Mouse (Mus musculus) hindbrain, embryonic 14.5 days (tissue): ENCODE data around the gene Prdx5. TPM values are rescaled to one million over a fixed set of nuclear protein-coding genes. Genes with fewer than 3 reads are reported as not detected.

Source experiments
- ATAC-seq: fragments of 200-750 bp; cut with Nextera tagmentation; 2 replicates; pipeline ENCODE4 v1.8.0; 2017; ENCODE audit warnings: moderate number of reproducible peaks, mild to moderate bottlenecking, moderate TSS enrichment, moderate library complexity; ENCODE audit not compliant: low FRiP score
- DNase-seq: peaks from one replicate; pipeline ENCODE4 v3.0.0-alpha.2; 2015; ENCODE audit warnings: low spot score
- H3K27ac ChIP-seq: fragments of 300-500 bp; sonication (generic); 2 replicates; pipeline ENCODE4 v1.5.1; 2014; ENCODE audit warnings: mild to moderate bottlenecking, moderate library complexity
- H3K27me3 ChIP-seq: fragments of 300-500 bp; sonication (generic); 2 replicates; pipeline ENCODE4 v1.6.1; 2014; ENCODE audit warnings: mild to moderate bottlenecking, low read length, mixed read lengths; ENCODE audit not compliant: control insufficient read depth, insufficient read depth
- H3K36me3 ChIP-seq: fragments of 300-500 bp; sonication (generic); replicated peaks from 2 replicates; pipeline ENCODE4 v1.6.1; 2014; ENCODE audit not compliant: control insufficient read depth, insufficient read depth
- H3K4me1 ChIP-seq: fragments of 300-500 bp; sonication (generic); replicated peaks from 2 replicates; pipeline ENCODE4 v1.6.1; 2014; ENCODE audit warnings: antibody characterized with exemption, low read length, mixed read lengths; ENCODE audit not compliant: control insufficient read depth, insufficient read depth
- H3K4me2 ChIP-seq: fragments of 300-500 bp; sonication (generic); replicated peaks from 2 replicates; pipeline ENCODE4 v1.6.1; 2014; ENCODE audit warnings: mild to moderate bottlenecking, moderate library complexity
- H3K4me3 ChIP-seq: fragments of 300-500 bp; sonication (generic); replicated peaks from 2 replicates; pipeline ENCODE4 v1.5.1; 2014; ENCODE audit warnings: mild to moderate bottlenecking, low read length
- H3K9ac ChIP-seq: fragments of 300-500 bp; sonication (generic); 2 replicates; pipeline ENCODE4 v1.6.1; 2014
- H3K9me3 ChIP-seq: fragments of 300-500 bp; sonication (generic); 2 replicates; pipeline ENCODE4 v1.6.1; 2016; ENCODE audit warnings: low read length; ENCODE audit not compliant: control insufficient read depth
- WGBS: fragments of 180-500 bp; shearing (Covaris S2); extraction: QIAGEN DNeasy Blood & Tissue Kit; methylation state at CpG from one replicate; pipeline ENCODE4 v1.1.7; 2014; 5-methylcytosine and 5-hydroxymethylcytosine counted together
- polyA plus RNA-seq: library from polyadenylated mRNA; unstranded; fragments of >200 nt; fragmentation: Nextera tagmentation; extraction: Ambion mirVana; gene quantifications from 2 replicates; pipeline ENCODE4 v1.2.1, GENCODE M21; 2014

The Prdx5 gene
- 291 and 300 TPM in 2 replicates for polyA plus RNA-seq

DNA sequence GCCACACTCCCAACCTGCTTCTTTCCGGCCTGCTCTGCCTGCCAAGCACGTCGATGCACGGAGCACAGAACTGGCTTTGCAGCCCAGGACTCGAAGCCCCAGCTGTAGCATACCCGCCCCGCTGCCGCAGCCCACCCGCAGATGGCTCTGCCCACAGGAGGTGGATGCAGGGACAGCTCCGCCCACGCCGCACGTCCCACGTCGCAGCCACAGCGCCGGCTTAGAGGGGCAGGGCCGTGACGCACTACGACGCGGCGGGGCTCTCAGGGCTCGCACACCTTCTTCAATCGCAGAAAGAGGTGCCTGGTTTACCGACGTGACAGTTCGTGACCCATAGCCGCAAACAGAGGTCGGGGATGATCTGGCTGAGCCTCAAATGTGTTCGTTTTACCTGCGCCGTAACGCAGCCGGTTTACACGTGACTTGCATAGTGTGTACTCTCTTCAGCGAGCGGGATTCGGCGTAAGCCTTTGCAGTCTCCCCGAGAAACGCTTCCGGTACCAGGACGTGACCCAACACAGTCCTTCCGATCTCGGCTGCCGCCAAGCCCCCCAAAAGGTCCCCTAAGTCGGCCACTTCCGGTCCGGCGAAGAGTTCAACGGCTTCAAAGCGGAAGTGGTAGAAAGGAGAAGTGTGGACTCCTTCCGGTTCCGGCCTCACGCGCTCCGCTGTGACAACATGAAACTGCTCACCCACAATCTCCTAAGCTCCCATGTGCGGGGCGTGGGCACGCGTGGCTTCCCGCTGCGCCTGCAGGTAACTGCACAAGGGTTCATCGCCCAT, at the start of gene Prdx5, which contains the start of gene Trmt112:
Gene Prdx5, minus strand, starts transcription at position 600 of the 783 bp plus-strand sequence.
Gene Trmt112, plus strand, starts transcription at position 192 of the 783 bp plus-strand sequence.
- no peaks in the 10 kb centered on the region for H3K9me3 ChIP-seq
- H3K4me2 ChIP-seq = peak within 1 kb of the TSS; percentile 94
- peak within 1 kb of the TSS; percentile 83 for H3K9ac ChIP-seq
- WGBS = under 1% methylated on average over 65 of the region's 65 CpGs
- peaks cover 27% of the 10 kb centered on the region for H3K4me1 ChIP-seq
- ATAC-seq (peak; percentile 92), DNase-seq (peak; percentile 94)
- peaks cover 61% of the 10 kb centered on the region for H3K36me3 ChIP-seq
- H3K27me3 ChIP-seq = no peaks in the 10 kb centered on the region
- peak within 1 kb of the TSS; percentile 71 for H3K4me3 ChIP-seq
- H3K27ac ChIP-seq = peak within 1 kb of the TSS; percentile 97

DNA sequence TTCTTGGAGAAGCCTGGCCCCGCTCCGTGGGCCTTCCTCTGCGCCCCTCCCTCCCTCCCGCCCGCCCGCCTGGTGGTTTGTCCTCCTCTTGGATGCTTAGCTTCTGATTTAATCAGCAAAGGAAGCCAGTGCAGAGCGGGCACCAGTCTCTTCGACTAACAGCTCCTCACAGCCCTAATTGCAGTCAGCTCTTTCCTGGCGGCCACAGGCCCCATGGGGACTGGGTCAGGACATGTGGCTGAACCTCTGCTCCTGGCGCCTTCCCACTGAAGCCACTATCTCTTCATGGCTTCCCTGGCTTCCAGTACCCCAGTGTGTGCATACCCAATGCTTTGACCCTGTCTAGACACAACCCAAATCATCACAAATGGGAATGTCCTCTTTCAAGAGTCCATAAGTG, 46.6 kb upstream of the Prdx5 start:
- DNase-seq (no peak), ATAC-seq (no peak)
- Histone ChIP-seq H3K4me1 (peaks cover 9% of the 10 kb centered on the region), H3K27me3 (no peaks in the 10 kb centered on the region), H3K4me3 (no peak overlapping the region), H3K27ac (no peak overlapping the region), H3K4me2 (no peak overlapping the region), H3K36me3 (peaks cover 19% of the 10 kb centered on the region; the same call in 1 of the 2 replicates), H3K9me3 (no peaks in the 10 kb centered on the region), H3K9ac (no peak overlapping the region)
- 83% methylated on average over 10 of the region's 10 CpGs for WGBS

DNA sequence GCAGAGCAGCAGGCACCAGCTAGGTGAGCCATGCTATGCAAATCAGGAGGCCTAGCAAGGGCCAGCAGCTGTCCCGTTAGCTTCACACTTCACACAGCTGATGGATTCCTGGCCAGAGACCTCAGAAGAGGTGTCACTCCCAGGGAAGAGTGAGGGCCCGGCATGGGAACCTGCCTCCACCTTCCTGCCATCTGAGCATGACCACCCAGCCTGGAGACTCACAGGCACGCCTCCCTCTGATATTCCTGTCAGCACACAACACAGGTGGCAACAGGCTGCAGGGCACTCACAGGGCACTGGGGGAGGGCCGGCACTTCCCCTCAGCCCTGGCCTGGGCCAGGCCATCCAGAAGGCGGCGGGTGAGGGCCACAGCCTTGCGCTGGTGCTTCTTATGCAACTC, 45.5 kb upstream of the Prdx5 start:
- no peak overlapping the region for H3K9ac ChIP-seq
- H3K36me3 ChIP-seq = peaks cover 19% of the 10 kb centered on the region; the same call in 1 of the 2 replicates
- WGBS = 90% methylated on average over 7 of the region's 7 CpGs
- no peak for DNase-seq
- peaks cover 9% of the 10 kb centered on the region for H3K4me1 ChIP-seq
- no peak overlapping the region for H3K27ac ChIP-seq
- H3K9me3 ChIP-seq = no peaks in the 10 kb centered on the region
- no peak overlapping the region for H3K4me3 ChIP-seq
- H3K4me2 ChIP-seq = no peak overlapping the region
- ATAC-seq = no peak
- no peaks in the 10 kb centered on the region for H3K27me3 ChIP-seq

DNA sequence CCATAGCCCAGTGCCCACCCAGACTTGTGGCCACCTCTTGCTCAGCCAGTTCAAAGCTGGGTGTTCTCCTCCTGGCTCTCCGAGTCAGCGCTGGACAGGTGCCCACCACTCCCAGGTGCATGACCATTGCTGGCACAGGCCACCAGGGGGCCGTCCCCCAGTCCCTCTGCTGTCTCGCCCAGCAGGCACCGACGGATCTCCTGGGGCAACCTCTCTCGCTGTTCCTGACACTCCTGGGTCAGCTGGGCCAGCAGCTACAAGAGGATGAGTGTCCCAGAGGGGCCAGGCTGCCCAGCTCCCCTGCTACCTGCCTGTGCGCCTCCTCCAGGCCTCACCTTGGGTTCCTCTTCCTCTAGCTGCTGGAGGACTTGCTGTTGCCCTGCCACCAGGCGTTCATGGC, 44.1 kb upstream of the Prdx5 start:
- no peak overlapping the region for H3K9ac ChIP-seq
- H3K4me2 ChIP-seq = no peak overlapping the region
- ATAC-seq (no peak), DNase-seq (no peak)
- H3K27ac ChIP-seq = no peak overlapping the region
- no peaks in the 10 kb centered on the region for H3K9me3 ChIP-seq
- no peak overlapping the region for H3K4me3 ChIP-seq
- WGBS = 60% methylated on average over 9 of the region's 9 CpGs
- H3K36me3 ChIP-seq = 0 out of 2 replicates have a peak, but pooled peaks cover 19% of the 10 kb centered on the region
- H3K27me3 ChIP-seq = no peaks in the 10 kb centered on the region
- peaks cover 19% of the 10 kb centered on the region for H3K4me1 ChIP-seq

DNA sequence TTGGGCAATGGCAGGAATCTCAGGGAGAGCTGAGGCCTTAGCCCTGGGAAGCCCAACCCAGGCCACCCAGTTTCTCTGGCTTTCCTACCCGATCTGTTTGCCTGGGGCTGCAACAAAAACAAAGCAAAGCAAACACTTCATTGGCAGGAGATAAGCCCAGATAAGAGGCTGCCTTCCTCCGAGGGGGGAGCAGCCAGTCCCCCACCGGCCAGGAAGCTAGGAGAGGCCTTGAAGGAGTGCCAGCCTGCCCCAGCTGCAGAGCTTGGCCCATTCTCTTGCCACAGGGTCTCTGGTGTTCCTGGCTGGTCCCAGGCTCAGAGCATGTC, 42.8 kb upstream of the Prdx5 start:
- peak overlapping the region; percentile 63 for H3K9ac ChIP-seq
- H3K27me3 ChIP-seq = no peaks in the 10 kb centered on the region
- peaks cover 19% of the 10 kb centered on the region for H3K4me1 ChIP-seq
- DNase-seq (no peak), ATAC-seq (no peak)
- peak overlapping the region; percentile 47; the same call in 1 of the 2 replicates for H3K4me3 ChIP-seq
- H3K4me2 ChIP-seq = peak overlapping the region; percentile 93
- WGBS = 41% methylated on average over 3 of the region's 3 CpGs
- H3K9me3 ChIP-seq = no peaks in the 10 kb centered on the region
- peaks cover 13% of the 10 kb centered on the region; the same call in 1 of the 2 replicates for H3K36me3 ChIP-seq
- peak overlapping the region; percentile 90; the same call in 1 of the 2 replicates for H3K27ac ChIP-seq

DNA sequence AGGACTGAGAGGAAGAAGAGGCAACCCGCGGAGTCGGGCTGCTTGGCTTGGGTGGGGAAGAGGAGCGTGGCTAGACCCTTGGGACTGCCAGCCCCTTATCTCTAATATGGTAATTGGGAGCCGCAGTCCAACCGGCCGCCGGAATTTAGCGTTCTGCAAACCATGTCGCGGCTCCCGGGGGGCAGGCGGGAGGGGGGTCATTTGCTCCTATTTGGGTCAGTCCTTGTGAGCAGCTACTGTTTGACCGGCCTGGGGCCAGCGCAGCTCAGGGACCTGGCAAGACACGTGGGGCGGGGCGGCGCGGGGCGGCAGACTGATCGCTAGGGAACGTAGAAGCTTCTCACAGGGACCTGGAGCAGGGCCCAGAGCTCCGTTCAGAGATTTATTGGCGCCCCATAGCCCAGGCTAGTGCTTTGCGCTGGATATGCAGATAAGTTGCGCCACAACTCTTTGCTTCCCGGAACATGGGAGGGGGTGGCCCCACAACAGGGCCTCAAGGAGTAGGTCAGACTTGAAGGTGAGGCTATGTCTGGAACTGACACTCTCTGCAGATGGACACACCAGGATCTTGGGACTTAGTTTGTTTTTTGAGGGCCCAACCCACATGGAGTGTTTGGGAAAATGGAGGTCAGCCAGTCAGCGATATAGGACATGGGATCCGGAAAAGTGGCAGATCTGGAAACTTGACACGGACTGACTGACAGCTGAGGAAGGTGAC, 42.2 kb upstream of the Prdx5 start:
- peak overlapping the region; percentile 47 for H3K4me3 ChIP-seq
- H3K27ac ChIP-seq = peak overlapping the region; percentile 90
- H3K4me2 ChIP-seq = peak overlapping the region; percentile 93
- peaks cover 14% of the 10 kb centered on the region; the same call in 1 of the 2 replicates for H3K36me3 ChIP-seq
- peaks cover 19% of the 10 kb centered on the region for H3K4me1 ChIP-seq
- peak overlapping the region; percentile 63 for H3K9ac ChIP-seq
- no peaks in the 10 kb centered on the region for H3K9me3 ChIP-seq
- 4% methylated on average over 31 of the region's 31 CpGs for WGBS
- DNase-seq (peak; percentile 55), ATAC-seq (peak; percentile 13; the same call in 1 of the 2 replicates)
- H3K27me3 ChIP-seq = no peaks in the 10 kb centered on the region

DNA sequence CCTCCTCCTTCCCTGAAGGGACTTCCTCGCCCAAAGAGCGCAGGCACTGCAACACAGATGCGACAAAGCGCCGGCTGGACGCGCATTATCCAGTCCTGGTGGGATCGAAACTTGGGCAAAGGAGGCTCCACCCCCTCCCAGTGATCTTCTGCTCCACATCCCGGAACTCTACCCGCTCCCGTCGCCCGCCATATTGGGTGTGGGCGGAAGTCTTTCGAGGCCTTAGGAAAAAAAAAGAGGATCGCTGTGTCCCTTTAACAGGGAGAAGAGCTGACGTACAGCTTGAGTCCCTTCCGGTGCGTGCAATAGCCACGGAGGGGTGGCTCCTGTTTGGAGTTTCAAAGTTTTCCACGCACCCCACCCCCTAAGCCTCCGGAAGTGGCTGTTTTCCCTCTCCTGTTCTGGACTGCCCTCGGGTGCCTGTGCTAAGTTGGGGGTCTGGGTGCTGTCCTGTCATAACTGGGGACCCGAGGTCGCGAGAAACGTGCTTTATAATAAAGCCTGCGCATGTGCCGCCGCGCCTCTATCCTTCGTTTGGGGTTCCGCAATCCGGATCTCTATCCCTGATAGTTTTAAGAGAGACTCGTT, 41.6 kb upstream of the Prdx5 start:
- DNase-seq = peak; percentile 89
- peak overlapping the region; percentile 47 for H3K4me3 ChIP-seq
- H3K9me3 ChIP-seq = no peaks in the 10 kb centered on the region
- H3K4me2 ChIP-seq = peak overlapping the region; percentile 93
- no peaks in the 10 kb centered on the region for H3K27me3 ChIP-seq
- peak overlapping the region; percentile 63 for H3K9ac ChIP-seq
- WGBS = under 1% methylated on average over 35 of the region's 35 CpGs
- peaks cover 16% of the 10 kb centered on the region; the same call in 1 of the 2 replicates for H3K36me3 ChIP-seq
- peak overlapping the region; percentile 90 for H3K27ac ChIP-seq
- peaks cover 19% of the 10 kb centered on the region for H3K4me1 ChIP-seq
- ATAC-seq = peak; percentile 80

DNA sequence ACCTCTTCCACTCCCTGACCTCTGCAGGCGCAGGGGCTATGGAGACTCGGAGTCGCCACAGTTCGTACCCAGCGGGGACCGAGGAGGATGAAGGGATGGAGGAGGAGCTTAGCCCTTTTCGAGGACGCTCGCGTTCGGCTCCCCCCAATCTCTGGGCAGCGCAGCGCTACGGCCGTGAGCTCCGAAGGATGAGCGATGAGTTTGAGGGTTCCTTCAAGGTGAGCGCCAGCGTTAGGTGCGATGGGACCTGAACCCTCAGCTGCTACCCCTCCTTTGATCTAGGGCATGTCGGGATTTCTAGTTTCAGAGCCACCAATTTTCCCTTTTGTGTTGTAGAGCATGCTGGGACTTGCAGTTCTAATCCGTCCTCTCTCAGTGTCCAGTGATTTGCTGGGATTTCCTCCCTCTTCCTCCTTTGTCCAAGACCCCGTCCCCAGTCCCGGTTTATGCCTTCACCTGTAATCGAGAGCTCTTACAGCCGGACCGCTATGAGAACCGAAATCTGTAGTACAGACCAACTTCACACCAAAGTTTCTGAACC, 40.8 kb upstream of the Prdx5 start:
- ATAC-seq = peak; percentile 36
- peak overlapping the region; percentile 90 for H3K27ac ChIP-seq
- under 1% methylated on average over 28 of the region's 28 CpGs for WGBS

More for the DNA sequence above, 40.8 kb upstream of the Prdx5 start:
- Histone ChIP-seq H3K4me1 (peaks cover 19% of the 10 kb centered on the region), H3K9me3 (no peaks in the 10 kb centered on the region), H3K36me3 (peaks cover 17% of the 10 kb centered on the region; the same call in 1 of the 2 replicates), H3K27me3 (no peaks in the 10 kb centered on the region), H3K4me3 (peak overlapping the region; percentile 47), H3K9ac (peak overlapping the region; percentile 63), H3K4me2 (peak overlapping the region; percentile 93)
- DNase-seq = peak; percentile 78
